Mouse (Mus musculus) ES-Bruce4 (cell line): ENCODE results near the gene Tnnc2. TPM values are rescaled to one million over a fixed set of nuclear protein-coding genes. Genes with fewer than 3 reads are reported as not detected.

Source experiments
- H3K27ac ChIP-seq: 2 replicates; pipeline ENCODE4 v1.5.1; 2012; ENCODE audit warnings: low read length, inconsistent platforms; ENCODE audit not compliant: insufficient read depth
- H3K27me3 ChIP-seq: 2 replicates; pipeline ENCODE4 v1.6.1; 2012; ENCODE audit warnings: mild to moderate bottlenecking, low read length, inconsistent platforms; ENCODE audit not compliant: control insufficient read depth, poor library complexity, insufficient read depth, severe bottlenecking
- H3K36me3 ChIP-seq: 2 replicates; pipeline ENCODE4 v1.6.1; 2012; ENCODE audit warnings: inconsistent platforms, mild to moderate bottlenecking, low read length, moderate library complexity; ENCODE audit not compliant: control insufficient read depth, poor library complexity, insufficient read depth, severe bottlenecking
- H3K4me1 ChIP-seq: one replicate; pipeline ENCODE4 v1.8.1; 2011; ENCODE audit warnings: low read length; ENCODE audit not compliant: control insufficient read depth, insufficient read depth
- H3K4me3 ChIP-seq: 2 replicates; pipeline ENCODE4 v1.5.1; 2011; ENCODE audit warnings: low read depth, mild to moderate bottlenecking, low read length
- H3K9ac ChIP-seq: 2 replicates; pipeline ENCODE4 v1.6.1; 2012; ENCODE audit warnings: low read depth, mild to moderate bottlenecking, inconsistent platforms; ENCODE audit not compliant: poor library complexity, severe bottlenecking
- H3K9me3 ChIP-seq: replicated peaks from 2 replicates; pipeline ENCODE4 v1.6.1; 2012; ENCODE audit warnings: mild to moderate bottlenecking, low read length, inconsistent platforms; ENCODE audit not compliant: control insufficient read depth, poor library complexity, insufficient read depth, severe bottlenecking
- CTCF ChIP-seq: IDR thresholded peaks from one replicate; pipeline ENCODE4 v1.8.1; 2011; ENCODE audit warnings: low read depth, low read length
- EP300 ChIP-seq: IDR thresholded peaks from 2 replicates; pipeline ENCODE4 v1.6.1; 2011; ENCODE audit warnings: low read depth, low read length; ENCODE audit not compliant: insufficient read depth
- POLR2A ChIP-seq: IDR thresholded peaks from one replicate; pipeline ENCODE4 v1.8.1; 2011; ENCODE audit warnings: low read length; ENCODE audit not compliant: insufficient read depth
- polyA plus RNA-seq: library from polyadenylated mRNA; stranded (reverse); fragments of >200 nt; gene quantifications from 2 replicates; pipeline ENCODE4 v1.2.4, GENCODE M21; 2011; ENCODE audit warnings: low read depth; ENCODE audit not compliant: missing spikeins, insufficient read depth, insufficient read length

Gene Tnnc2
- polyA plus RNA-seq, 1 experiment, result 0.88 TPM

DNA sequence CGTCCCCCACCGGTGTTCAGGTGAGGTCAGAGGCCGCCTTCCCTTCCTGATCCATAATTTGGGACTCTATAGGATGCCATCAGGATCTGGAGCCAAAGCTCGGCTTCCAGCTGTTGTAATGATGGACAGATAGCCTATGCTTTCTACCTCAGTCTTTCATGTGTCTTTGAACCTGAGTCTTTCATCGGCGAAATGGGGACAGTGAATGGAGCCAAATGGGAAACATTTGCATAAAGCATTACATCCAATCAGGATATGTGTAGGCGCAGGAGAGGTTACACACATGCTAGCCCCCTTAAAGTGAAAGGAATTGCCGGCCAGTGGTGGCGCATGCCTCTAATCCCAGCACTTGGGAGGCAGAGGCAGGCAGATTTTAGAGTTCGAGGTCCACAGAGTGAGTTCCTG is 43.4 kb upstream of the Tnnc2 start:
- H3K27ac ChIP-seq, result peak overlapping the region; percentile 74
- H3K36me3 ChIP-seq, result peaks cover 45% of the 10 kb centered on the region
- no peaks in the 10 kb centered on the region for H3K9me3 ChIP-seq
- H3K27me3 ChIP-seq, result no peaks in the 10 kb centered on the region
- H3K9ac ChIP-seq, result peak overlapping the region; percentile 69
- H3K4me3 ChIP-seq, result peak overlapping the region; percentile 86
- TF ChIP-seq EP300, result no peak
- TF ChIP-seq CTCF, result no peak
- no peak for TF ChIP-seq POLR2A
- H3K4me1 ChIP-seq, result peaks cover 8% of the 10 kb centered on the region

DNA sequence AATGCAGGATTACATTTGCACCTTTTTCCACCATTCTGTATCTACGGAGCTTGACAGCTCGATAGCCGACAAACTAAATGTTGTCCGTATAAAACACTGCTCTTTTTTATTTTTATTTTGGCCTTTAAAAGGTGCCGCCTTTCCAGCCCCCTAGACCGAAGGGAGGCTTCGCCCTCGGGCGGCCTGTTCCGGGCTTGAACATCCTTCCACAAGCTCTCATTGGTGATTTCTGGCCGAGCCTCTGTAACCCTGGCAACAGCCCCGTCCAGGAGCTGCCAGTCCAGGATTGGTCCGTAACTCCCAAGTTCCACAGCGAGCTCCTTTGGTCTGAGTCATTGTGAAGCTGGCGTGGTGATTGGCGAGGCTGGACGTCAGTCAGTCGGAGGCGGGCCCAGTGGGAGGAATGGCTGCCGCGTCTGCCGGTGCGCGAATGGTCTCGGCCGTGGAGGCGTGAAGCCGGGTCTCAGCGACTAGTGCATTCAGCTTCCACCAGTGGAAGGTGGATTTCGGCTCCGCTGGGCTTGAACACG is 42.9 kb upstream of the Tnnc2 start, which contains the start of gene Zswim1:
TSS of gene Zswim1 (plus strand) at position 51 of the 530 bp plus-strand sequence.
- H3K4me1 ChIP-seq, result peaks cover 8% of the 10 kb centered on the region
- peaks cover 42% of the 10 kb centered on the region for H3K36me3 ChIP-seq
- H3K9me3 ChIP-seq, result no peaks in the 10 kb centered on the region
- no peaks in the 10 kb centered on the region for H3K27me3 ChIP-seq
- TF ChIP-seq CTCF, result no peak
- peak; percentile 94 for TF ChIP-seq POLR2A
- H3K4me3 ChIP-seq, result peak within 1 kb of the TSS; percentile 86
- peak within 1 kb of the TSS; percentile 69 for H3K9ac ChIP-seq
- peak within 1 kb of the TSS; percentile 76 for H3K27ac ChIP-seq

- H3K4me1 ChIP-seq, result peaks cover 10% of the 10 kb centered on the region
- peaks cover 26% of the 10 kb centered on the region for H3K36me3 ChIP-seq
- TF ChIP-seq EP300 (no peak), POLR2A (no peak), CTCF (peak; percentile 10)
- no peak overlapping the region for H3K9ac ChIP-seq
- peak overlapping the region; percentile 76 for H3K27ac ChIP-seq
- H3K9me3 ChIP-seq, result no peaks in the 10 kb centered on the region
- no peaks in the 10 kb centered on the region for H3K27me3 ChIP-seq
- no peak overlapping the region for H3K4me3 ChIP-seq
These were observed 41.3 kb upstream of the Tnnc2 start for GRCm38 (mm10) chr2:164821060-164821459.

- Histone ChIP-seq H3K4me1 (peaks cover 10% of the 10 kb centered on the region), H3K4me3 (no peak overlapping the region), H3K36me3 (peaks cover 12% of the 10 kb centered on the region; the same call in 1 of the 2 replicates), H3K27me3 (no peaks in the 10 kb centered on the region), H3K9ac (no peak overlapping the region), H3K9me3 (no peaks in the 10 kb centered on the region), H3K27ac (peak overlapping the region; percentile 70)
- TF ChIP-seq CTCF, result peak; percentile 36
- TF ChIP-seq POLR2A, result no peak
- peak; percentile 92 for TF ChIP-seq EP300
These were observed 37.9 kb upstream of the Tnnc2 start for GRCm38 (mm10) chr2:164817703-164818102.

GRCm38 (mm10) chr2:164817206-164817605 is 37.4 kb upstream of the Tnnc2 start:
- Histone ChIP-seq H3K27me3 (no peaks in the 10 kb centered on the region), H3K4me1 (peaks cover 10% of the 10 kb centered on the region), H3K9ac (no peak overlapping the region), H3K27ac (peak overlapping the region; percentile 33), H3K4me3 (no peak overlapping the region), H3K36me3 (peaks cover 12% of the 10 kb centered on the region; the same call in 1 of the 2 replicates), H3K9me3 (no peaks in the 10 kb centered on the region)
- no peak for TF ChIP-seq POLR2A
- TF ChIP-seq EP300, result no peak
- TF ChIP-seq CTCF, result no peak

DNA sequence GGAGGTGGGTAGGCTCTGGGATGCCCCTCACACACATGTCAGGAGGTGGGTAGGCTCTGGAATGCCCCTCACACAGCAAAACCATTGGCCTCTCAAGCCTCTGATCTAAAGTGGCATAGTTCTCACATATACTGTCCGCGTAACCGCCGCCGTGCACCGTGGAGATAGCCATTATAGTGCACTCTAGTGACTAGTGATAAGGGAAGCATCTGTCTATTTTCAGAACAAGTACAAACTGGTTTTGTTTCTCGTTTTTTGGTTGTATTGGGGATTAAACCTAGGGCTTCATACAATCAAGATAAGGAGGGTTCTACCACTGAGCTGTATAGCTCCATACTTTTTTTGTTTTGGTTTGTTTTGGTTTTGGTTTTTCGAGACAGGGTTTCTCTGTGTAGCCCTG is 36.1 kb upstream of the Tnnc2 start:
- Histone ChIP-seq H3K27me3 (no peaks in the 10 kb centered on the region), H3K9me3 (no peaks in the 10 kb centered on the region), H3K9ac (no peak overlapping the region), H3K27ac (no peak overlapping the region), H3K36me3 (peaks cover 12% of the 10 kb centered on the region; the same call in 1 of the 2 replicates), H3K4me1 (peaks cover 6% of the 10 kb centered on the region), H3K4me3 (no peak overlapping the region)
- TF ChIP-seq POLR2A (no peak), EP300 (no peak), CTCF (no peak)
